Mouse (Mus musculus) lung, embryonic 14.5 days (tissue): ENCODE data around the gene Csnk2a1. TPM values are rescaled to one million over a fixed set of nuclear protein-coding genes. Genes with fewer than 3 reads are reported as not detected.

Experiments used
- ATAC-seq: fragments of 200-750 bp; cut with Nextera tagmentation; 2 replicates; pipeline ENCODE4 v1.8.0; 2017; ENCODE audit warnings: mild to moderate bottlenecking, moderate TSS enrichment, moderate library complexity; ENCODE audit not compliant: insufficient read depth
- DNase-seq: peaks from one replicate; pipeline ENCODE4 v3.0.0-alpha.2; 2015
- H3K27ac ChIP-seq: fragments of 300-500 bp; sonication (generic); 2 replicates; pipeline ENCODE4 v1.5.1; 2014; ENCODE audit warnings: low read depth, mild to moderate bottlenecking, moderate library complexity
- H3K27me3 ChIP-seq: fragments of 300-500 bp; sonication (generic); 2 replicates; pipeline ENCODE4 v1.6.1; 2014; ENCODE audit warnings: low read length, control low read depth; ENCODE audit not compliant: insufficient read depth
- H3K36me3 ChIP-seq: fragments of 300-500 bp; sonication (generic); 2 replicates; pipeline ENCODE4 v1.6.1; 2014; ENCODE audit warnings: control low read depth; ENCODE audit not compliant: insufficient read depth
- H3K4me1 ChIP-seq: fragments of 300-500 bp; sonication (generic); 2 replicates; pipeline ENCODE4 v1.6.1; 2014; ENCODE audit warnings: antibody characterized with exemption, control low read depth; ENCODE audit not compliant: insufficient read depth
- H3K4me2 ChIP-seq: fragments of 300-500 bp; sonication (generic); 2 replicates; pipeline ENCODE4 v1.6.1; 2014; ENCODE audit warnings: mild to moderate bottlenecking
- H3K4me3 ChIP-seq: fragments of 300-500 bp; sonication (generic); 2 replicates; pipeline ENCODE4 v1.5.1; 2014; ENCODE audit warnings: low read depth, low read length
- H3K9ac ChIP-seq: fragments of 300-500 bp; sonication (generic); 2 replicates; pipeline ENCODE4 v1.6.1; 2014
- H3K9me3 ChIP-seq: fragments of 300-500 bp; sonication (generic); 2 replicates; pipeline ENCODE4 v1.6.1; 2016; ENCODE audit warnings: low read depth, low read length, control low read depth
- CTCF ChIP-seq: IDR thresholded peaks from 2 replicates; pipeline ENCODE4 v1.5.1; 2016; ENCODE audit warnings: antibody characterized with exemption, low read depth
- WGBS: fragments of 180-500 bp; shearing (Covaris S2); extraction: QIAGEN DNeasy Blood & Tissue Kit; methylation state at CpG from one replicate; pipeline ENCODE4 v1.1.7; 2014; 5-methylcytosine and 5-hydroxymethylcytosine counted together
- polyA plus RNA-seq: library from polyadenylated mRNA; unstranded; fragments of >200 nt; fragmentation: Nextera tagmentation; extraction: Ambion mirVana; gene quantifications from 2 replicates; pipeline ENCODE4 v1.2.1, GENCODE M21; 2014

Csnk2a1 gene
- polyA plus RNA-seq, 1 experiment from 2014 or later: 97.1 TPM

DNA sequence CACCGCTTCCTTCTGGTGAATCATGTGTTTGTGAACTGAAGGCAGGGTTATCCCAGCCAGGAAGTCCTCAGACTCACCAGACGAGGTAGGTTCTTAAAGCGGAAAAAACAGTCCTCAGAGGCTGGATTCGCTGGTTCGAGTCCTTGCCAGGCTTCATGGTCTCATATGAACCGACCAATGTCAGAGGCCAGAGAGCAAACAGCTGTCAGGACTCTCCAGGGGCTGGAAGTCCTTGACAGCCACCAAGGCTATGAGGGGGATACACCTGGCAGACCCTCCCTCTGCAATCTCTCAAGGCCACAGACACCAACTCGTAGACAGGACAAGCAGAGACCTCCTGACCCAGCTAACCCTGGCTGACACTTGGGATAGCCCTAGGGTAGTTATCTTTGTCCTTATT is 37.4 kb upstream of the Csnk2a1 start:
- ATAC-seq: no peak
- no peak overlapping the region for H3K4me3 ChIP-seq
- H3K9ac ChIP-seq: no peak overlapping the region
- 42% methylated on average over 7 of the region's 7 CpGs for WGBS
- H3K27ac ChIP-seq: peak overlapping the region; percentile 24; the same call in 1 of the 2 replicates
- DNase-seq: no peak
- TF ChIP-seq CTCF: no peak
- H3K4me2 ChIP-seq: no peak overlapping the region
- H3K9me3 ChIP-seq: no peaks in the 10 kb centered on the region
- H3K27me3 ChIP-seq: no peaks in the 10 kb centered on the region
- H3K4me1 ChIP-seq: no peaks in the 10 kb centered on the region
- H3K36me3 ChIP-seq: no peaks in the 10 kb centered on the region

DNA sequence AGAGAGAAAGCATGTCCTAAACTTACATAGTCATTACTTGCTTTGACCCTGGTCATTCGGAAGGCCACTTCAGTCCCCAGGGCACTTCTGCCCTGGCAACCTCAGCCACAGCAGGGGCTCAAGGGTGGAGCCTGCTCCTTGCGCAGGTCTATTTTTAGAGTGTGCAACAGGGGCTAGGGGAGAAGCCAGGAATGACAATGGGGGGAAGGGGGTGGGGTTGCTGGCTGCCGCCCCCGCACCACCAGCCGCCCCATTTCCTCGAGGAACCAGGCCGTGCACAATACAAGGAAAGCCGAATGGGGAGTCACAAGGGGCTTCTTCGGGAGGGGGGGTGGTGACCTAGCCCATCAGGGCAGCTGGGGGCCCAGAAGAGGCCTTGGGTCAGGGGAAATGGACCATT is 37.0 kb upstream of the Csnk2a1 start:
- TF ChIP-seq CTCF: no peak
- DNase-seq (peak; percentile 19), ATAC-seq (peak; percentile 74; the same call in 1 of the 2 replicates)
- H3K9ac ChIP-seq: no peak overlapping the region
- H3K36me3 ChIP-seq: no peaks in the 10 kb centered on the region
- no peaks in the 10 kb centered on the region for H3K9me3 ChIP-seq
- no peak overlapping the region for H3K4me3 ChIP-seq
- no peak overlapping the region for H3K4me2 ChIP-seq
- 49% methylated on average over 9 of the region's 9 CpGs for WGBS
- no peaks in the 10 kb centered on the region for H3K4me1 ChIP-seq
- no peaks in the 10 kb centered on the region for H3K27me3 ChIP-seq
- H3K27ac ChIP-seq: peak overlapping the region; percentile 24; the same call in 1 of the 2 replicates

DNA sequence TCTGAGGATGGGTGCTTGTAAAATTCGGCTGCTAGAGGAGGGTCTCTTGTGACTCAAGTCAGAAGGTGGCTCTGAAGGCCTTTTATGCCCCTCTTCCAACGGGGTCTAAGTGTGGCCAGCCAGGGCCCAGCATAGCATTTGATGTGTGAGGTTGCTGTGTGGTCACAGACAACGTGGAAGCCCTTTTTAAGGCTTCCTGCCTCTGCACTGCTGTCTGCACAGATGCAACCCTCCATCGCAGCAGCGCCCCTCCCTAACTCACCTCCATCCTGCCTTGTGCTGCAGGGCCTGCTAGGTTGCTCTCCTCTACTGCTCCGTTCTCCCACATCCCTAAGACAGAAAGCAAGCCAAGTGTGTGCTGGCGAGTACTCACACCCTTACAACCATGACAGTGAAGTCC is 36.5 kb upstream of the Csnk2a1 start:
- Histone ChIP-seq H3K4me1 (no peaks in the 10 kb centered on the region), H3K9ac (no peak overlapping the region), H3K27ac (no peak overlapping the region), H3K36me3 (no peaks in the 10 kb centered on the region), H3K4me3 (no peak overlapping the region), H3K9me3 (no peaks in the 10 kb centered on the region), H3K27me3 (no peaks in the 10 kb centered on the region), H3K4me2 (no peak overlapping the region)
- no peak for TF ChIP-seq CTCF
- 60% methylated on average over 7 of the region's 7 CpGs for WGBS
- DNase-seq (no peak), ATAC-seq (no peak)

DNA sequence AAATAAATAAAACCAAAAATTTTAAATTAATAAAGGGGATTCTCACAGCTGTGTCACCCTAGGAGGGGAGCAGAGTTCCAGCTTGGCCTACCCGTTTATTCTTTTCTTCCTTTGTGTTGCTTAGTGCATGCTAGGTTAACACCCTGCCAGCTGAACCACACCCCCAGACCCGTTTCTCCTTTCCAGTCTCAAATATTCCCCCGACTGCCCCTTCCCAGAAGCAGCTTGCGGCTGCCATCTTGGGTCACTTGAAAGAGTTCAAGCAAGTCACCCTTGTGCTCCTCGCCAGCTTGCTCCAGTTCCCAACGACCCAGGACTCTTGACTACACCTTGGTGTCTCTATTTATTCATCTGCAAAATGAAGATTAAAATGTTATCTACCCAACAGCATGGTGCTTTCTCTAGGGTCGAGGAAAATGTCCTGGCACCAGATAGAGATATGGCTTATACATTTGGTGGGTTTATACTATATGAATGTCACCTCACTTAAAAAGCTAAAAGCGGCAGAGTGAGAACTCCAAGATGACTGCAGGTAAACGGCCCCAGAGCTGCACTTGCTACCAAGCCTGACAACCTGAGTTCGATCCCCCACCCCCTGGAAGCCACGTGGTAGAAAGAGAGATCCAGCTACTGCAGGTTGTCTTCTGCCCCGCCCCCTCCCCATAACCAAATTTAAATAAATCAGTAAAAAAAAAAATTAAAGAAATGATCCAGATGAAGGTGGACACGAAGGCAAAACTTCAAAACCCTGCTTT is 33.9 kb upstream of the Csnk2a1 start:
- no peak for TF ChIP-seq CTCF
- Histone ChIP-seq H3K9me3 (no peaks in the 10 kb centered on the region), H3K36me3 (no peaks in the 10 kb centered on the region), H3K4me1 (no peaks in the 10 kb centered on the region), H3K27me3 (no peaks in the 10 kb centered on the region), H3K9ac (no peak overlapping the region), H3K4me3 (no peak overlapping the region), H3K27ac (no peak overlapping the region), H3K4me2 (no peak overlapping the region)
- 64% methylated on average over 13 of the region's 13 CpGs for WGBS
- DNase-seq (no peak), ATAC-seq (no peak)

DNA sequence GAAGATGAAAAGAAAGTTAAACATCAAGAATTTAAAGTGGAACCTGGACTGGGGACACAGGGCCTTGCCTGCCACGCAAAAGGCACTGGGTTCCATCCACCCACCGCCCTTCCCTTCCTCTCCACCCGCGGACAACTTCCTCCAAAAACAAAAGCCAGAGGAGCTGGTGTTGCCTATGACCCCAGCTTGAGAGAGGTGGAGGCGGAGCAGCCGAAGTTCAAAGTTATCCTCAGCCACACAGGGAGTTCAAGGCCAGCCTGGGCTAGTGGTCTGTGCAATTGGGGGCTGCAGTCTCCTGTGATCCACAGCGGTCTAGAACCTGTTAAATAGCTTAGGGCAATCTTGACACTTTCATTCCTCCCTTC is 33.3 kb upstream of the Csnk2a1 start:
- no peak overlapping the region for H3K9ac ChIP-seq
- no peaks in the 10 kb centered on the region for H3K36me3 ChIP-seq
- H3K4me3 ChIP-seq: no peak overlapping the region
- H3K27ac ChIP-seq: no peak overlapping the region
- TF ChIP-seq CTCF: no peak
- no peaks in the 10 kb centered on the region for H3K4me1 ChIP-seq
- no peak overlapping the region for H3K4me2 ChIP-seq
- ATAC-seq (no peak), DNase-seq (no peak)
- WGBS: 64% methylated on average over 7 of the region's 7 CpGs
- H3K9me3 ChIP-seq: no peaks in the 10 kb centered on the region
- H3K27me3 ChIP-seq: no peaks in the 10 kb centered on the region

DNA sequence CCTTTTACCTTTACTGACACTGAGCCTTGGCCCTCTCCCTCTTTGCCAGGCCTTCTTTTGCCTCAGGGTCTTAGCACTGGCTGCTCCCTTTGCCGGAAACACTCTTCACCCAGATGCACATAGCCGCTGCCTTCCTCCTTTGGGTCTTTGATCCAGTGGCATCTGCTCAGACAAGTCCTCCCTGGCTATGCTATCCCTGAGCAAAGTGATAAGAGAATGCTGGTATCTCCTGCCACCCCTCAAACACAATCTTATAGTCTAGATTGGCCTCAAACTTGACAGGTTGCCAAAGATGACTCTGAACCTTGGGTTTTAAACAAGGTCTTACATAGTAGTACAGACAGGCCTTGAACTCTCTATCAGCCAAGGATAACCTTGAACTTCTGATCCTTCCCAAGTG is 32.1 kb upstream of the Csnk2a1 start:
- ATAC-seq: no peak
- 85% methylated on average over 2 of the region's 2 CpGs for WGBS

DNA sequence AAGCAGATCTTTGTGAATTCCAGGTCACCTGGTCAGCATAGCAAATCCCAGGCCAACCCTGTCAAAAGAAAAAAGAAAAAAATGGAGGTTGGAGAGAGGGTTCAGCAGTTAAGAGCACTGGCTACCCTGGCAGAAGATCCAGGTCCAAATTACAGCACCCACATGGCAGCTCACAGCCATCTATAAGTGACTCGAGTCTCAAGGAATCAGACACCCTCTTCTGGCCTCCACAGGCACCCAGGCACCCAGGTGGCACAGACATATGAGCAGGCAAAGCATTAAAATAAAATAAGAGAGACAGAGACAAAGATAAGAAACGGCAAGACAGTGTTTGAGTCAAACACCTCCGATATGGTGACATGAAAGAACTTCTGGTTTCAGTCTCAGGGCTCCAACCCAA is 29.7 kb upstream of the Csnk2a1 start:
- no peak for TF ChIP-seq CTCF
- Histone ChIP-seq H3K27ac (no peak overlapping the region), H3K27me3 (no peaks in the 10 kb centered on the region), H3K9me3 (no peaks in the 10 kb centered on the region), H3K36me3 (no peaks in the 10 kb centered on the region), H3K4me1 (no peaks in the 10 kb centered on the region), H3K4me3 (no peak overlapping the region), H3K4me2 (no peak overlapping the region), H3K9ac (no peak overlapping the region)
- DNase-seq (no peak), ATAC-seq (no peak)
- WGBS: 26% methylated on average over 3 of the region's 3 CpGs

More for the DNA sequence above, 32.1 kb upstream of the Csnk2a1 start:
- Histone ChIP-seq H3K27ac (no peak overlapping the region), H3K4me3 (no peak overlapping the region), H3K4me2 (no peak overlapping the region), H3K36me3 (no peaks in the 10 kb centered on the region), H3K9ac (no peak overlapping the region), H3K27me3 (no peaks in the 10 kb centered on the region), H3K4me1 (no peaks in the 10 kb centered on the region), H3K9me3 (no peaks in the 10 kb centered on the region)
- DNase-seq: no peak
- TF ChIP-seq CTCF: no peak
